Mouse (Mus musculus): ENCODE data around the gene Leng9.

Gene Leng9

DNA sequence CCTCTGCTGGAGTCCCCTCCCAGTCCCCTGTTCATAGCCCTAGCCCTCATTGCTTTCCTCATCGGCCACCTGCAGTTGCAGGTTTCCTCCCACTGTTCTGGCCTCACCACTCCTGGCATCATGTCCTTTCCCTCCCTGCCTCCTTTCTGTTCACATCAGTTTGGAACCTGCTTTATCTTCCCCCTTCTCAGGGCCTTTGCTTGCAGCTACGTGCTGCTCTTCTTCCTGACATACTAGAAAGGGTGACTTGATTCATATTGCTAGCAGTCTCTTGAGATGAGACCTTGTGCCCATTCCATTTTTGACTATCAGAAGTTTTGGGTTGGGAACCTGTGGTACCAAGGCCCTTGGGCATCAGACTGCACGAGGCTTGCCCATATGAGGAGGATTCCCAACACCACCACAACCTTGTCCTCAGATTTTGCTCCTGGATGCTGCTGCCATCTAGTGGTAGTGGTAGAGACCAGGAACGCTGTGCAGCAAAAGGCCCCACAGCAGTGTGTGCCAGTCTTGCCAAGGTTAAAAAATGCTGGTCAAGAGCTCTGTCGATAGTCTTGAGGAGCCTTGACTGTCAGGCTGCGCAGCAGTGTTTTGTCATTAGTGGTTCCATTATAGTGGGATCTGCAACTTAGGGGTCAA, 4.5 kb downstream of the Leng9 start:
- intact Hi-C loops (cut with DNase I), result loop anchor here (1.0 to 10.0 kb wide), 2 partner anchors 42 to 349 kb away; no protein-coding TSS in a partner anchor

DNA sequence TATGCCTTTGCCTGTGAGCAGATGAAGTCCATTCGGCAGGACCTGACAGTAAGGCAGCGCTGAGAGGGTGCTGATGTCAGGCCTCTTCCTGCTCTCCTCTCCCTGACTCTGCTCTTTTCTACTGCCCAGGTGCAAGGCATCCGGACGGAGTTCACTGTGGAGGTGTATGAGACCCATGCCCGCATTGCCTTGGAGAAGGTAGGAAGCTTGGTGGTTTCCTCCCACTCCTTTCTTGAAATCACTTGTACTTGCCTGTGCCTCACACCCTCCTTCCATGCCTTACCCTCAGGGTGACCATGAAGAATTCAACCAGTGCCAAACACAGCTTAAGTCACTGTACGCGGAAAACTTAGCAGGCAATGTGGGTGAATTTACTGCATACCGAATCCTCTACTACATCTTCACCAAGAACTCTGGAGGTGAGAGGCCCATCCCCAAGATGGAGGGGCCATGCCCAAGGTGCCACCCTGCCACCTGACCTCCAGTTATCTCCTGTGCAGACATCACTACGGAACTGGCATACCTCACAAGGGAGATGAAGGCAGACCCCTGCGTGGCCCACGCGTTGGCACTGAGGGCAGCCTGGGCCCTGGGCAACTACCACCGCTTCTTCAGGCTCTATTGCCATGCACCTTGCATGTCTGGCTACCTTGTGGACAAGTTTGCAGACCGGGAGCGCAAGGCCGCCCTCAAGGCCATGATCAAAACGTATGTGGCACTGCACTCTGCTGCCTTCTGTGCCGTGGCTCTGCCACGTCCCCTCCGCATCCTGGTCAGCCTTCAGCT, 5.2 kb downstream of the Leng9 start:
- intact Hi-C loops (cut with DNase I), result loop anchor here (1.0 to 10.0 kb wide), 2 partner anchors 42 to 350 kb away; no protein-coding TSS in a partner anchor

DNA sequence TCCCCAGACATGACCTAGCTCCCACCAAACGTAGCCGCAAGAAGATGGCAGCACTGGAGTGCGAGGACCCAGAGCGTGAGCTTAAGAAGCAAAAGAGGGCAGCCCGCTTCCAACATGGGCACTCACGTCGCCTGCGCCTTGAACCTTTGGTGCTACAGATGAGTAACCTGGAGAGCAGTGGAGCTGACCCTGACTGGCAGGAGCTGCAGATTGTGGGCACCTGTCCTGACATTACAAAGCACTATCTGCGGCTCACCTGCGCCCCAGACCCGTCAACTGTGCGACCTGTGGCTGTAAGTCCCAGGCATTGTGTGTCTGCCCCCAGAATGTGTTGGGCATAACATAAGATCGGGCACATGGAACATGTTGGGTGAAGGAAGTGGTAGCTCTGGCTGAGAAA, 6.1 kb downstream of the Leng9 start:
- intact Hi-C loops (cut with DNase I), result loop anchor here (10.0 kb wide), 1 partner anchor 351 kb away; no protein-coding TSS in a partner anchor

- intact Hi-C loops (cut with DNase I), result loop anchor here (10.0 kb wide), 1 partner anchor 351 kb away; no protein-coding TSS in a partner anchor
Measured at GRCm38 (mm10) chr7:4143506-4143905, 6.7 kb downstream of the Leng9 start.

GRCm38 (mm10) chr7:4142796-4143445, 7.3 kb downstream of the Leng9 start:
- intact Hi-C loops (cut with DNase I), result loop anchor here (10.0 kb wide), 1 partner anchor 352 kb away; no protein-coding TSS in a partner anchor

- intact Hi-C loops (cut with DNase I), result loop anchor here (10.0 kb wide), 1 partner anchor 353 kb away; no protein-coding TSS in a partner anchor
Measured at GRCm38 (mm10) chr7:4141648-4142325, 8.4 kb downstream of the Leng9 start.

DNA sequence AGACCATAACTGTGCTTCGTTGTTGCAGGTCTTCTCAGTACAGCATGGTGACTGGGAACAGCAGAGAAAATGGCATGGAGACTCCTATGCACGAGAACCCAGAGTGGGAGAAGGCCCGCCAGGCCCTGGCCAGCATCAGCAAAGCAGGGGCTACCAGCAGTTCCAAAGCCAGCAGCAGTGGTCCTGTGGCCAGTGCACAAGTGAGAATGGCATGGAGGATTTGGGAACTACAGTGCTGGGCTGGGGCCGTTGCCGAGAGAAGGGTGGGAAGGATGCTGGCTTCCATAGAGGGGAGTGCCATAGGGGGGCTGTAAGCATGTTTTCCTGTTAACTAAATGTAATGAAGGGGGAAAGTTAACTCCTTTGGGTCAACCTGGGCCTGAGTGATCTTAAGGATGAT, 10.8 kb downstream of the Leng9 start:
- intact Hi-C loops (cut with DNase I), result loop anchor here (10.0 kb wide), 1 partner anchor 65 kb away; no protein-coding TSS in a partner anchor

- intact Hi-C loops (cut with DNase I), result loop anchor here (10.0 kb wide), 1 partner anchor 66 kb away; no protein-coding TSS in a partner anchor
Measured at GRCm38 (mm10) chr7:4138671-4139070, 11.5 kb downstream of the Leng9 start.

DNA sequence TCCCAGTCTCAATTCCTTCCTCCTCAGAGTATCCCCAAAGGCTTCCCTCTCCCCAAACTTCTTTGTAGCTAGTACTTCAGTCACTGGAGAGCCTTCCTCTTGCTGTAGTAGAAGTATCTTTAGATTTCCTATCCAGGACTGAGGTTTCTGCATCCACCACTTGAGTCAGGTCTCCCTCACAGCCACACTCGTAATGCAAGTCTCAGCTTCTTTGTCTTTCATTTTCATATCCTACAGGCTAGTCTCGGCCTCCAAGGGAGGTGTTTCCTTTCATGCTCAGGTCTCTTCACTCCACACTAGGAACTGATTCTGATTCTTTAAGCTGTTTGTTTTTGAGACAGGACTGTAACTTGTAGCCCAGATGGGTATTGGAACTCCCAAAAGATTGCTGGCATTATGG, 12.0 kb downstream of the Leng9 start:
- intact Hi-C loops (cut with DNase I), result loop anchor here (10.0 kb wide), 1 partner anchor 67 kb away; no protein-coding TSS in a partner anchor

DNA sequence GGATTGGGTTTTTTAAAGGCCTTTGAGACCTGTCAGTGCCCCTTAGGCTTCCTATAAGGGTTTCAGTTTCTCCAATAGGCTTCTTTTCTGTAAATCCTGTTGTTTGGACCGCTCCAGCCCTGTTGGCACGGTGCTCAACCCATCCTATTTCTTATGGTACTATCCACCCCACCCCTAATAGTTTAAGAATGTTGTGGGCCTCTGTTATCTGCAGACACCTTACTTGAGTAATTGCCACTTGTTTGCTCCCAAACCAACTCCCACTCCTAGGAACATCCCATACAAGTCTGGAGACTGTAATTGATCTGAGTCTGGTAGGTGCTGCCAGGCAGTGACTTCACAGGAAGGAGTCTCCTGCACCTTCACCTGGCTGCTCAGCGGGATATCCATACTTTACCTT, 12.4 kb downstream of the Leng9 start:
- intact Hi-C loops (cut with DNase I), result loop anchor here (10.0 kb wide), 1 partner anchor 67 kb away; no protein-coding TSS in a partner anchor

DNA sequence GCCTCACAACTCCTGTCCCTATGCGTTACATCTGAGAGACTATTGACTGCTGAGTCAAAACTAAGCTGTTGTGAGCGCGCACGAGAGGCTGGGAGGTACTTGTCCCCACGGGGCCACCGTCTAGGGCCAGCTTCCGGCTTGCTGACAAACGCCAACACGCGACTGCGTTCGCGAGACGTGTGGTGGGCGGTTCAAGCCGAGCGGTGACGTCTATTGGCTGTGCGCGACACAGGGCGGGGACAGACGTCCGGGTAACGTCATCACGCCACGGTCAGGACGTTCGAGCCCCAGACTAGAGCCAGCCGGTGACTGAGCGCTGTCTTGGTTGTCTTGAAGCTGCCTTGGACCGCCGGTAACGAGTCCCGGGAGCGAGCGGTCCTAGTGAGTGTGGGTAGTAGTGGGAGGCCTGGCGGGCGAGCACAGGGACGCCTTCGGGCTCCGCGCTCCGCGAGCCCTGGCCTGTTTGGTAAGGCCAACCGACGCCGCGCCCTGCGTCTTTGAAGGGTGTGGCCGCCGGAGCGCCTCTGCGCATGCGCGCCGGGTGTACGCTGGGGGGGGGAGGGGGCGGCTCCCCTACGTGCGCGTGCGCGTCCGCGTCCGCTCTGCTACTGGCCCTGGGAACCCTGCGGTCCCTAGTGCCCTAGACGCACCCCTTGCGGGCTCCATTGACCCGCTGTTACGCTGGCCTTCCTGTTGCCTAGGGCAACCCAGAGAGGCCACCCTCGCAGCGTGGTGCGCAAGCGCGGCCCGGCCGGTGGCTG, 13.2 kb downstream of the Leng9 start, which contains the start of gene Leng8:
Gene Leng8, plus strand, starts transcription at position 269 of the 761 bp plus-strand sequence.
- intact Hi-C loops (cut with DNase I), result loop anchor here (10.0 kb wide), 1 partner anchor 68 kb away; no protein-coding TSS in a partner anchor

GRCm38 (mm10) chr7:4136404-4136770, 13.8 kb downstream of the Leng9 start:
- intact Hi-C loops (cut with DNase I), result loop anchor here (10.0 kb wide), 1 partner anchor 68 kb away; no protein-coding TSS in a partner anchor

- intact Hi-C loops (cut with DNase I), result loop anchor here (5.0 to 10.0 kb wide), 2 partner anchors 70 to 292 kb away; no protein-coding TSS in a partner anchor
Measured at GRCm38 (mm10) chr7:4134911-4135310, 15.3 kb downstream of the Leng9 start.

DNA sequence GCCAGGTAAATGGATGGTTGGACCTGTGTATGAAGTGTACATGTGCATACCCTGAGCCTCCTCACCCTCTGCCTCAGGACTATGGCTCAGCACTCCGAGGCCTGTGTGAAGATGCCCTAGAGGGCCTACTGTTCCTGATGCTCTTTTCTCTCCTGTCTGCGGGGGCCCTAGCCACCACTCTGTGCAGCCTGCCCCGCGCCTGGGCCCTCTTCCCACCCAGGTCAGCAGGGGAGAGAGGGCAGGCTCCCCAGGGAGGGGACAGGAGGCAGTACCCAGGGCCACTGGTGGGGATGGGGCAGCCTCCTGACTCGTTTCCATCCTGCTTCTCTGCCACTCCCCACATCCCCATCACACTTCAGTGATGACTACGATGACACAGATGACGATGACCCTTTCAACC, 17.2 kb downstream of the Leng9 start:
- intact Hi-C loops (cut with DNase I), result loop anchor here (5.0 to 10.0 kb wide), 2 partner anchors 72 to 294 kb away; no protein-coding TSS in a partner anchor

DNA sequence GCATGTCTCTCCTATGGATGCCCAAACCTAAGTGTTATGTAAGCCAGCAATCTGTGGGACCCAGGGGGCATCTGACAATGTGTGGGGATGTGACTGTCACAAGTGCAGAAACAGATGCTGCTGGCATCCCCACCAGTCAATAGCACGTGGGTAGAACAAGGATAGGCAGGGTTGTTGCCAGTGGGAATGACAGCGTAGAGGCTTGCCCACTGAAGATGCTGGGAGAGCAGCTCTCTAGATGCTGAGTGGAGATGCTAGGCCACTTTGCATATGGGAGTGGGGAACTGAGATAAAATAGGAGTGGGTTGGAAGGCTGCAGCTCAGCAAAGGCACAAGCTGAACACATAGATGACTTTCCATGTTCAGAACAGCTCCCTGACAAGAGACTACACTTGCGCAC, 17.6 kb downstream of the Leng9 start:
- intact Hi-C loops (cut with DNase I), result loop anchor here (5.0 to 10.0 kb wide), 2 partner anchors 72 to 295 kb away; no protein-coding TSS in a partner anchor

GRCm38 (mm10) chr7:4131964-4132363, 18.2 kb downstream of the Leng9 start:
- intact Hi-C loops (cut with DNase I), result loop anchor here (5.0 to 10.0 kb wide), 2 partner anchors 73 to 295 kb away; no protein-coding TSS in a partner anchor

DNA sequence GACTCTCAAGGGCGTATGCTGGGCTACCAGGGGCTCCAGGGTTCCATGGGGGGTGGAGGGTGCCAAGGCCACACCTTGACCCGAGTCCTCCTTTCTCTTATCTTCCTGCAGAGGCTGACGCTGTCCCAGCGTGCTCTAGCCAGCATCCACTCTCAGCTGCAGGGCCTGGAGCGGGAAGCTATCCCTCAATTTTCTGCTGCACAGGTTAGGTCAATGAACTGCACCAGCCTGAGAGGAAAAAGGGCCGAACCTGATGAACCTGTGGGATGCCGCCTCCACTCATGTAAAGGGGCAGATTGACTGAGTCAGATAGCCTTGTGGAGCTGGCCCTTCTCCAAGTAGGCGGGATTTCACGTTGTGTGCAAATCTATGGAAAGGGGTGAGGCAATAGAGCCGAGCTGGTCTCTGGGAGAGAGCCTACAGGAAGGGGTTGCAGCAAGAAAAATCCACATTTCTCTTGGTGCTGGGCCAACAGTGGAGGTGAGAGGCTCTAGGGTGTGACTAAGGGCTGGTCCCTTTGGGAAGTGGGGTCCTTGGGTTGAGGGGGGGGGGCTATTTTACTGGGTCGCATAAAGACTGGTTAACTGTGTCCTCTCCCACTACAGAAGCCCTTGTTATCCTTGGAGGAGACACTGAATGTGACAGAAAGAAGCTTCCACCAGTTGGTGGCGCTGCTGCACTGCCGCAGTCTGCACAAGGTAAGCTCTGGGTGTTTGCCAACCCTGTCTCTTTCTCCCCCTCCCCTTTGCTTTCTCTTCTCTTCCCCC, 19.3 kb downstream of the Leng9 start:
- intact Hi-C loops (cut with DNase I), result loop anchor here (5.0 to 10.0 kb wide), 2 partner anchors 74 to 296 kb away; no protein-coding TSS in a partner anchor

GRCm38 (mm10) chr7:4128860-4129259, 21.3 kb downstream of the Leng9 start:
- intact Hi-C loops (cut with DNase I), result no loop called here

- intact Hi-C loops (cut with DNase I), result no loop called here
Measured at GRCm38 (mm10) chr7:4127894-4128293, 22.3 kb downstream of the Leng9 start.

All from adrenal gland (tissue).